Mouse (Mus musculus) forebrain, embryonic 10.5 days (tissue): ENCODE results near the gene Glis2. TPM values are rescaled to one million over a fixed set of nuclear protein-coding genes. Genes with fewer than 3 reads are reported as not detected.
"Not testable (repeated sequence)": the region's sequence is repeated elsewhere in the genome, so short reads cannot be mapped to it uniquely, and the experiment has no call there.

Experiments
- DNase-seq: peaks from one replicate; pipeline ENCODE4 v3.0.0-alpha.2; 2017; ENCODE audit warnings: low spot score; ENCODE audit errors: extremely low spot score
- H3K27ac ChIP-seq: fragments of 300-500 bp; sonication (generic); 2 replicates; pipeline ENCODE4 v1.5.1; 2016; ENCODE audit warnings: mild to moderate bottlenecking
- H3K27me3 ChIP-seq: fragments of 300-500 bp; sonication (generic); 2 replicates; pipeline ENCODE4 v1.6.1; 2016; ENCODE audit warnings: mild to moderate bottlenecking; ENCODE audit not compliant: poor library complexity, severe bottlenecking
- H3K36me3 ChIP-seq: fragments of 300-500 bp; sonication (generic); replicated peaks from 2 replicates; pipeline ENCODE4 v1.6.1; 2016; ENCODE audit warnings: mild to moderate bottlenecking, moderate library complexity
- H3K4me1 ChIP-seq: fragments of 300-500 bp; sonication (generic); 2 replicates; pipeline ENCODE4 v1.6.1; 2016
- H3K4me3 ChIP-seq: fragments of 300-500 bp; sonication (generic); 2 replicates; pipeline ENCODE4 v1.5.1; 2016; ENCODE audit warnings: mild to moderate bottlenecking, moderate library complexity
- H3K9me3 ChIP-seq: fragments of 300-500 bp; sonication (generic); 2 replicates; pipeline ENCODE4 v1.6.1; 2016; ENCODE audit warnings: mild to moderate bottlenecking, moderate library complexity
- WGBS: fragments of 180-500 bp; shearing (Covaris S2); methylation state at CpG from one replicate; pipeline ENCODE4 v1.1.7; 2016; 5-methylcytosine and 5-hydroxymethylcytosine counted together
- polyA plus RNA-seq: library from polyadenylated mRNA; unstranded; fragments of >200 nt; fragmentation: Nextera tagmentation; extraction: Ambion mirVana; gene quantifications from 2 replicates; pipeline ENCODE4 v1.2.1, GENCODE M21; 2016

The Glis2 gene
- polyA plus RNA-seq, 1 experiment from 2014 or later = 23.2 TPM

- Histone ChIP-seq H3K9me3 (no peaks in the 10 kb centered on the region; the same call in 1 of the 2 replicates), H3K36me3 (peaks cover 23% of the 10 kb centered on the region), H3K27me3 (no peaks in the 10 kb centered on the region), H3K4me3 (peak overlapping the region; percentile 90), H3K4me1 (peaks cover 24% of the 10 kb centered on the region), H3K27ac (peak overlapping the region; percentile 98)
- WGBS = under 1% methylated on average over 43 of the region's 43 CpGs
- DNase-seq = peak; percentile 76
These were observed 35.4 kb upstream of the Glis2 start for GRCm38 (mm10) chr16:4558980-4559631.

- peak within 1 kb of the TSS; percentile 98 for H3K27ac ChIP-seq
- H3K9me3 ChIP-seq = no peaks in the 10 kb centered on the region; the same call in 1 of the 2 replicates
- peak; percentile 93 for DNase-seq
- H3K4me3 ChIP-seq = peak within 1 kb of the TSS; percentile 90
- H3K4me1 ChIP-seq = peaks cover 24% of the 10 kb centered on the region
- 0% methylated on average over 17 of the region's 17 CpGs for WGBS
- H3K36me3 ChIP-seq = peaks cover 22% of the 10 kb centered on the region
- H3K27me3 ChIP-seq = no peaks in the 10 kb centered on the region
These were observed 34.8 kb upstream of the Glis2 start, which contains the start of gene Tfap4 for GRCm38 (mm10) chr16:4559715-4560144. Tfap4 (minus strand) TSS chr16:4559854.

GRCm38 (mm10) chr16:4560145-4560952, 34.2 kb upstream of the Glis2 start:
- peak; percentile 75 for DNase-seq
- Histone ChIP-seq H3K4me1 (peaks cover 24% of the 10 kb centered on the region), H3K27ac (peak overlapping the region; percentile 98), H3K36me3 (peaks cover 17% of the 10 kb centered on the region), H3K9me3 (no peaks in the 10 kb centered on the region; the same call in 1 of the 2 replicates), H3K27me3 (no peaks in the 10 kb centered on the region), H3K4me3 (peak overlapping the region; percentile 90)
- 2% methylated on average over 43 of the region's 43 CpGs for WGBS

GRCm38 (mm10) chr16:4567912-4568311, 26.6 kb upstream of the Glis2 start:
- Histone ChIP-seq H3K9me3 (no peaks in the 10 kb centered on the region), H3K4me1 (peaks cover 11% of the 10 kb centered on the region), H3K27me3 (no peaks in the 10 kb centered on the region), H3K4me3 (no peak overlapping the region), H3K36me3 (no peaks in the 10 kb centered on the region), H3K27ac (no peak overlapping the region)
- peak; percentile 83 for DNase-seq
- 18% methylated on average over 4 of the region's 4 CpGs for WGBS

- no peaks in the 10 kb centered on the region for H3K9me3 ChIP-seq
- H3K27me3 ChIP-seq = no peaks in the 10 kb centered on the region
- H3K4me1 ChIP-seq = peaks cover 11% of the 10 kb centered on the region
- no peaks in the 10 kb centered on the region for H3K36me3 ChIP-seq
- DNase-seq = no peak
- no peak overlapping the region for H3K4me3 ChIP-seq
- WGBS = 60% methylated on average over 4 of the region's 4 CpGs
- no peak overlapping the region for H3K27ac ChIP-seq
These were observed 23.8 kb upstream of the Glis2 start for GRCm38 (mm10) chr16:4570737-4571136.

- Histone ChIP-seq H3K9me3 (no peaks in the 10 kb centered on the region), H3K36me3 (no peaks in the 10 kb centered on the region), H3K27me3 (no peaks in the 10 kb centered on the region), H3K27ac (no peak overlapping the region), H3K4me3 (no peak overlapping the region), H3K4me1 (peaks cover 9% of the 10 kb centered on the region)
- WGBS = 47% methylated on average over 2 of the region's 2 CpGs
- DNase-seq = no peak
These were observed 18.5 kb upstream of the Glis2 start for GRCm38 (mm10) chr16:4576038-4576437.

GRCm38 (mm10) chr16:4576873-4577272, 17.6 kb upstream of the Glis2 start:
- H3K4me3 ChIP-seq = no peak overlapping the region
- no peaks in the 10 kb centered on the region for H3K36me3 ChIP-seq
- peaks cover 5% of the 10 kb centered on the region; the same call in 1 of the 2 replicates for H3K4me1 ChIP-seq
- no peaks in the 10 kb centered on the region for H3K9me3 ChIP-seq
- H3K27me3 ChIP-seq = no peaks in the 10 kb centered on the region
- no peak for DNase-seq
- 66% methylated on average over 2 of the region's 2 CpGs for WGBS
- H3K27ac ChIP-seq = no peak overlapping the region

- H3K4me1 ChIP-seq = peaks cover 5% of the 10 kb centered on the region; the same call in 1 of the 2 replicates
- no peak for DNase-seq
- H3K27me3 ChIP-seq = no peaks in the 10 kb centered on the region
- H3K27ac ChIP-seq = no peak overlapping the region
- H3K36me3 ChIP-seq = no peaks in the 10 kb centered on the region
- H3K9me3 ChIP-seq = no peaks in the 10 kb centered on the region
- H3K4me3 ChIP-seq = no peak overlapping the region
- WGBS = 80% methylated on average over 7 of the region's 7 CpGs
These were observed 15.9 kb upstream of the Glis2 start for GRCm38 (mm10) chr16:4578630-4579029.

GRCm38 (mm10) chr16:4581179-4581578, 13.3 kb upstream of the Glis2 start:
- not testable (repeated sequence) for DNase-seq, H3K27ac ChIP-seq, H3K4me3 ChIP-seq, H3K9me3 ChIP-seq, H3K27me3 ChIP-seq, H3K36me3 ChIP-seq
- WGBS = 85% methylated on average over 4 of the region's 4 CpGs
- peaks cover 12% of the 10 kb centered on the region for H3K4me1 ChIP-seq

- H3K36me3 ChIP-seq = no peaks in the 10 kb centered on the region
- 85% methylated on average over 3 of the region's 3 CpGs for WGBS
- no peak overlapping the region for H3K27ac ChIP-seq
- H3K9me3 ChIP-seq = no peaks in the 10 kb centered on the region
- no peak for DNase-seq
- peaks cover 26% of the 10 kb centered on the region for H3K4me1 ChIP-seq
- no peak overlapping the region for H3K4me3 ChIP-seq
- no peaks in the 10 kb centered on the region for H3K27me3 ChIP-seq
These were observed 10.7 kb upstream of the Glis2 start for GRCm38 (mm10) chr16:4583807-4584206.

GRCm38 (mm10) chr16:4584438-4584837, 10.1 kb upstream of the Glis2 start:
- Histone ChIP-seq H3K27ac (no peak overlapping the region), H3K4me1 (peaks cover 26% of the 10 kb centered on the region), H3K4me3 (no peak overlapping the region), H3K36me3 (0 out of 2 replicates have a peak, but pooled peaks cover under 1% of the 10 kb centered on the region), H3K9me3 (no peaks in the 10 kb centered on the region), H3K27me3 (no peaks in the 10 kb centered on the region)
- no peak for DNase-seq
- WGBS = 83% methylated on average over 5 of the region's 5 CpGs

- H3K36me3 ChIP-seq = peaks cover 14% of the 10 kb centered on the region
- peak overlapping the region; percentile 52 for H3K4me3 ChIP-seq
- H3K9me3 ChIP-seq = peaks cover 3% of the 10 kb centered on the region; the same call in 1 of the 2 replicates
- 11% methylated on average over 14 of the region's 14 CpGs for WGBS
- H3K27ac ChIP-seq = peak overlapping the region; percentile 90
- H3K27me3 ChIP-seq = no peaks in the 10 kb centered on the region
- no peak for DNase-seq
- H3K4me1 ChIP-seq = peaks cover 26% of the 10 kb centered on the region
These were observed 8.6 kb upstream of the Glis2 start for GRCm38 (mm10) chr16:4585642-4586530.
